Mouse (Mus musculus) spleen, embryonic (tissue): Measurements from ENCODE around the gene Rcc1.

Experiments
- CTCF ChIA-PET: fragments of 350-600 bp; sonication (Branson Sonifier 250); formaldehyde crosslinking; loops from one replicate; lab custom pipeline; 2022; lab: Charles Lee

Gene Rcc1

DNA sequence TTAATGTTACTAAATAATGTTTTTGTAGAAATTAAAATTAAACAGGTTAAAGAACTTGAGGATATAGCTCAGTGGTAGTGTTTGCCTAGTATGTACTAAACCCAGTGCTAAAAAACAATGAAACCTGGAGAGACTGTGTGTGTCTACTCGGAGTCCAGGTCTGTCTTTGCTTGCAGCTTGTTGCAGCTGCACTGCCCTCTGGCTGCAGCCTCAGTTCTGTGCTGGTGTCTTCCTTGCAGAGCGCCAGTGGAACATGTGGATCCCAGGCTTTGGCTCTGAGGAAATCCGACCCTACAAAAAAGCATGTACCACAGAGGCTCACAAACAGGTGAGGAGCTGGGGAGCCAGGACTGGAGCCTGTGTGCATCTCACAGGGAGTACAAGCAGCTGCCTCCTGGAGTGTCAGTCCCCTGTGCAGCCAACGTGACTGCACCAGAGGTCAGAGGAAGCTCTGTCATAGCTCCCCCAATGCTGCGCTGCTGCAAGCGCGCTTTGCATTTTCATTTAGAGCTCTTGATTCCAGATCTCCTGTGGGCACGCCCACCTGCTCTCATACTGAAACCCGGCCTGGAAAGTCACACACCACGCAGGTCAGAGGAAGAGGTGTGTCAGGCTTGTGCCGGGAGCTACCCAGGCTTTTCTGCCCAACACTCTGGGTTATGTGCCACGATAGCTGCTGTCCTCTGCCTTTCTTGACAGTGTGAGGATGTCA is 61.6 kb downstream of the Rcc1 start:
- CTCF ChIA-PET: interaction anchor here (0.5 to 0.7 kb wide), 4 partner anchors 18 to 240 kb away, joined by 3 to 15 read pairs (median 6); no protein-coding TSS in a partner anchor

DNA sequence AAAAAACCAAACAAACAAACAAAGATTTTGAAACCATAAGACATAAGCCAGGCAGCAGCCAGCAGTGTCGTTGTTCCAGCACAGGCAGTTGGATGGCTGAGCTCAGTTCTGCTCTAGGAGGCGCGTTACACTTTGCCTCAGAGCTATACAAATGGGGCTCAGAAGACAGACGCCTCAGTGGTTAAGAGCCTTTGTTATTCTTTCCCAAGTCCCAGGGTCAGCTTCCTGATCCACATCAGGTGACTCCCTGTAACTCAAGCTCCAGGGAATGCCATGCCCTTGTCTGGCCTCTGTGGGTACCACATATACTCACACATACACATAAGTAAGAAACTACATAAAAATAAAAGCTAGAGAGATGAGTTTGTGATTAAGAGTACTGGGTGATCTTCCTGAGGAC is 62.3 kb downstream of the Rcc1 start:
- CTCF ChIA-PET: interaction anchor here (0.6 to 0.7 kb wide), 3 partner anchors 17 to 241 kb away, joined by 3 to 15 read pairs (median 4); no protein-coding TSS in a partner anchor

DNA sequence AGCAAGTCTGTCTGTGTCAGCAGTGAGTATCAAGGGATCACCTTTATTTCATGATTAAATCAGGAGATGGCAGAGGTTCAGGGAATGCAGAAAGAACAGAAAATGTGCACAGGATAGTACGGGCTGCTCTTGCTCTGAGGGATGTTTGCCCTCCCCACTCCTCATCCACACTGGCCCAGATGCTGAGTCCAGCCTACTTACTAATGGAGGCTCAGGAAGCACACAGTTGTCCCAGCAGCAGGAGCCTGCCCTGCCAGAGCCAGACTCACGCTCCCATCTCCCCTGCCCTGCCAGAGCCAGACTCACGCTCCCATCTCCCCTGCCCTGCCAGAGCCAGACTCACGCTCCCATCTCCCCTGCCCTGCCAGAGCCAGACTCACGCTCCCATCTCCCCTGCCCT is 64.6 kb downstream of the Rcc1 start:
- CTCF ChIA-PET: interaction anchor here (0.6 kb wide), 1 partner anchor 139 kb away, joined by 3 read pairs; no protein-coding TSS in a partner anchor
